Mouse (Mus musculus) testis, adult 2 months (tissue): ENCODE data around the gene Fpgs. TPM values are rescaled to one million over a fixed set of nuclear protein-coding genes. Genes with fewer than 3 reads are reported as not detected.

Experiments
- H3K27ac ChIP-seq: fragments of 200-500 bp; 2 replicates; pipeline ENCODE4 v1.5.1; 2012; ENCODE audit warnings: low read depth, low read length; ENCODE audit not compliant: control insufficient read depth, insufficient read depth
- H3K27me3 ChIP-seq: fragments of 200-500 bp; 2 replicates; pipeline ENCODE4 v1.6.1; 2012; ENCODE audit warnings: mild to moderate bottlenecking, low read length, moderate library complexity; ENCODE audit not compliant: control insufficient read depth, insufficient read depth
- H3K36me3 ChIP-seq: fragments of 200-500 bp; 2 replicates; pipeline ENCODE4 v1.6.1; 2012; ENCODE audit warnings: mild to moderate bottlenecking, low read length; ENCODE audit not compliant: control insufficient read depth, insufficient read depth
- H3K4me1 ChIP-seq: fragments of 200-500 bp; 2 replicates; pipeline ENCODE4 v1.6.1; 2012; ENCODE audit warnings: low read length; ENCODE audit not compliant: control insufficient read depth, insufficient read depth
- H3K4me3 ChIP-seq: fragments of 200-500 bp; 2 replicates; pipeline ENCODE4 v1.5.1; 2012; ENCODE audit warnings: low read depth, mild to moderate bottlenecking, low read length, moderate library complexity, mixed read lengths; ENCODE audit not compliant: control insufficient read depth
- CTCF ChIP-seq: fragments of 200-500 bp; IDR thresholded peaks from 2 replicates; pipeline ENCODE4 v1.5.1; 2012; ENCODE audit warnings: low read depth, mild to moderate bottlenecking, inconsistent platforms, low read length, moderate library complexity; ENCODE audit not compliant: control insufficient read depth, insufficient read depth, insufficient replicate concordance
- POLR2A ChIP-seq: fragments of 200-500 bp; IDR thresholded peaks from 2 replicates; pipeline ENCODE4 v1.6.1; 2012; ENCODE audit warnings: low read depth, mild to moderate bottlenecking, inconsistent platforms, low read length, moderate library complexity; ENCODE audit not compliant: control insufficient read depth
- polyA plus RNA-seq: library from polyadenylated mRNA; depleted of rRNA; stranded (reverse); fragments of >200 nt; gene quantifications from 2 replicates; pipeline ENCODE4 v1.2.3, GENCODE M21; 2012

Gene Fpgs
- polyA plus RNA-seq, 1 experiment, result 39.4 TPM

- H3K36me3 ChIP-seq, result no peaks in the 10 kb centered on the region
- H3K27ac ChIP-seq, result no peak overlapping the region
- no peaks in the 10 kb centered on the region for H3K27me3 ChIP-seq
- H3K4me1 ChIP-seq, result no peaks in the 10 kb centered on the region
- TF ChIP-seq CTCF, result no peak
- no peak for TF ChIP-seq POLR2A
- H3K4me3 ChIP-seq, result no peak overlapping the region
Measured at GRCm38 (mm10) chr2:32655394-32655744, 48.6 kb downstream of the Fpgs start.

GRCm38 (mm10) chr2:32654743-32655393, 49.1 kb downstream of the Fpgs start:
- H3K4me1 ChIP-seq, result no peaks in the 10 kb centered on the region
- TF ChIP-seq POLR2A, result no peak
- no peaks in the 10 kb centered on the region for H3K27me3 ChIP-seq
- H3K36me3 ChIP-seq, result no peaks in the 10 kb centered on the region
- H3K4me3 ChIP-seq, result no peak overlapping the region
- no peak overlapping the region for H3K27ac ChIP-seq

- no peak for TF ChIP-seq POLR2A
- TF ChIP-seq CTCF, result no peak
- Histone ChIP-seq H3K4me3 (no peak overlapping the region), H3K27me3 (no peaks in the 10 kb centered on the region), H3K36me3 (no peaks in the 10 kb centered on the region), H3K27ac (no peak overlapping the region), H3K4me1 (no peaks in the 10 kb centered on the region)
Measured at GRCm38 (mm10) chr2:32653764-32654163, 50.2 kb downstream of the Fpgs start.

GRCm38 (mm10) chr2:32647366-32647765, 56.6 kb downstream of the Fpgs start:
- H3K27me3 ChIP-seq, result no peaks in the 10 kb centered on the region
- no peak for TF ChIP-seq POLR2A
- TF ChIP-seq CTCF, result no peak
- H3K4me3 ChIP-seq, result no peak overlapping the region; the same call in none of the 2 replicates
- H3K4me1 ChIP-seq, result peaks cover 13% of the 10 kb centered on the region
- no peaks in the 10 kb centered on the region for H3K36me3 ChIP-seq
- H3K27ac ChIP-seq, result 0 out of 2 replicates have a peak overlapping the region, but pooled peaks have one; percentile 26

- Histone ChIP-seq H3K27ac (peak within 1 kb of the TSS; percentile 52), H3K4me3 (peak within 1 kb of the TSS; percentile 65)
- no peak; the same call in 1 of the 2 replicates for TF ChIP-seq POLR2A
Measured at GRCm38 (mm10) chr2:32646379-32647056, 57.4 kb downstream of the Fpgs start, which contains the start of gene Eng. Gene Eng, plus strand, starts transcription at chr2:32646595.

GRCm38 (mm10) chr2:32645647-32646046, 58.3 kb downstream of the Fpgs start:
- Histone ChIP-seq H3K36me3 (no peaks in the 10 kb centered on the region), H3K27ac (no peak overlapping the region; the same call in 1 of the 2 replicates)

More at GRCm38 (mm10) chr2:32646379-32647056, 57.4 kb downstream of the Fpgs start, which contains the start of gene Eng:
- Histone ChIP-seq H3K4me1 (peaks cover 13% of the 10 kb centered on the region), H3K27me3 (no peaks in the 10 kb centered on the region), H3K36me3 (no peaks in the 10 kb centered on the region)

GRCm38 (mm10) chr2:32644799-32645475, 59.0 kb downstream of the Fpgs start:
- TF ChIP-seq CTCF, result no peak
- TF ChIP-seq POLR2A, result no peak
- peaks cover 13% of the 10 kb centered on the region for H3K4me1 ChIP-seq
- no peak overlapping the region for H3K4me3 ChIP-seq
- no peaks in the 10 kb centered on the region for H3K36me3 ChIP-seq
- no peaks in the 10 kb centered on the region for H3K27me3 ChIP-seq
- no peak overlapping the region for H3K27ac ChIP-seq

More at GRCm38 (mm10) chr2:32645647-32646046, 58.3 kb downstream of the Fpgs start:
- Histone ChIP-seq H3K4me3 (no peak overlapping the region), H3K27me3 (no peaks in the 10 kb centered on the region), H3K4me1 (peaks cover 13% of the 10 kb centered on the region)
- no peak for TF ChIP-seq POLR2A
- no peak; the same call in 1 of the 2 replicates for TF ChIP-seq CTCF
